Mouse (Mus musculus) lung, embryonic 16.5 days (tissue): ENCODE measurements around the gene Ubald1. TPM values are rescaled to one million over a fixed set of nuclear protein-coding genes. Genes with fewer than 3 reads are reported as not detected.
A peak's percentile ranks its signal among the peaks of the same experiment; 100 is the strongest.

Experiments used
- ATAC-seq: fragments of 200-750 bp; cut with Nextera tagmentation; 2 replicates; pipeline ENCODE4 v1.8.0; 2017; ENCODE audit warnings: low read depth, mild to moderate bottlenecking, moderate library complexity
- H3K27ac ChIP-seq: fragments of 300-500 bp; sonication (generic); 2 replicates; pipeline ENCODE4 v1.5.1; 2014; ENCODE audit warnings: mild to moderate bottlenecking, control low read depth, low read length
- H3K27me3 ChIP-seq: fragments of 300-500 bp; sonication (generic); 2 replicates; pipeline ENCODE4 v1.6.1; 2014; ENCODE audit warnings: low read depth, low read length, mixed read lengths; ENCODE audit not compliant: control insufficient read depth, insufficient read depth
- H3K36me3 ChIP-seq: fragments of 300-500 bp; sonication (generic); 2 replicates; pipeline ENCODE4 v1.6.1; 2014; ENCODE audit warnings: low read length; ENCODE audit not compliant: control insufficient read depth, insufficient read depth
- H3K4me1 ChIP-seq: fragments of 300-500 bp; sonication (generic); replicated peaks from 2 replicates; pipeline ENCODE4 v1.6.1; 2014; ENCODE audit warnings: low read length, mixed read lengths; ENCODE audit not compliant: control insufficient read depth, insufficient read depth
- H3K4me2 ChIP-seq: fragments of 300-500 bp; sonication (generic); 2 replicates; pipeline ENCODE4 v1.6.1; 2014; ENCODE audit warnings: low read depth, low read length, control low read depth
- H3K4me3 ChIP-seq: fragments of 300-500 bp; sonication (generic); 2 replicates; pipeline ENCODE4 v1.5.1; 2014; ENCODE audit warnings: mild to moderate bottlenecking, low read length, control low read depth
- H3K9ac ChIP-seq: fragments of 300-500 bp; sonication (generic); 2 replicates; pipeline ENCODE4 v1.6.1; 2014; ENCODE audit warnings: low read length, control low read depth
- H3K9me3 ChIP-seq: fragments of 300-500 bp; sonication (generic); 2 replicates; pipeline ENCODE4 v1.6.1; 2016; ENCODE audit warnings: low read length; ENCODE audit not compliant: control insufficient read depth
- WGBS: fragments of 180-500 bp; shearing (Covaris S2); extraction: QIAGEN DNeasy Blood & Tissue Kit; methylation state at CpG from one replicate; pipeline ENCODE4 v1.1.7; 2014; 5-methylcytosine and 5-hydroxymethylcytosine counted together
- polyA plus RNA-seq: library from polyadenylated mRNA; unstranded; fragments of >200 nt; fragmentation: Nextera tagmentation; extraction: Ambion mirVana; gene quantifications from 2 replicates; pipeline ENCODE4 v1.2.1, GENCODE M21; 2015

Gene Ubald1
- polyA plus RNA-seq, 1 experiment from 2014 or later, result 43.1 TPM

DNA sequence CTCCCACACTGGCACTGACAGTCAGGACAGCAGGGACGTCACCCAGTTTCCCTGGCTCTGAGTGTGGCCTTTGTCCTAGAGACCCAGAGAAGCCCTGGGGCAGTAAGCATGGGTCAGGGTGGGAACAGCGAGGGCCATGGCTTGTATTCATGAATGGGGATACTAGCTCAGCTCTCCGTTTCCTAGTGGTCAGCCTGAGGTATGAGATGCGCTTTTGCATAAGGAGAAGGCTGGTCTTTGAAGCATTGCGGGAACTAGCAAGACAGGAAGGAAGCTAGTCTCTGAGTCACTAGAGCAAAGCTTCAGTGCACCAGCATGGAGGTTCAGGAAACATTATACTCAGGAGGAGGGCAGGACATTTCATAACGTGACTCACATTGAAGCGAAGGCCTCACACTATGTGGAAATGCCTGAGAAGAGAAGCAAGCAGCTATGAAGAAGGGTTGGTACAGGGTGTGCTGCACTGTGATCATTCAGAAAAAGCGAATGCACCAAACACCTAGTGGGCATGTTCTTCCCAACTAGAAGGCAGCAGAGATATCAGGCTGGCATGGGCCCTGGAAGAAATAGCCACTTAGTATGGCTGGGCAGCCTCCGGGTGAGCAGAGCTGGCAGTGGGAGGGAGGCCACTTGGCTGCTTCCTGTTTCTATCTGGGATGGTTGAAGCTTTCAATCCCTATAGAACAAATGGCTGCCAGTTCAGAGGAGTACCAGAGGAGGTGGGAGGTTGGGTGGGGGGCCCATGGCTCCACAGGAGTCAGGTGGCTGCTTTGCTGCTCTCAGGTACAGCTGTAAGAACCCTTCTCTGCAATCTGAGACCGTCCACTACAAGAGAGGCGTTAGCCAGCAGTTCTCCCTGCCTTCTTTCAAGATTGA lies 33.0 kb upstream of the Ubald1 start:
- Histone ChIP-seq H3K4me3 (no peak overlapping the region), H3K4me2 (no peak overlapping the region), H3K4me1 (peaks cover 5% of the 10 kb centered on the region), H3K27ac (peak overlapping the region; percentile 71), H3K36me3 (peaks cover 35% of the 10 kb centered on the region), H3K27me3 (no peaks in the 10 kb centered on the region), H3K9ac (0 out of 2 replicates have a peak overlapping the region, but pooled peaks have one; percentile 17), H3K9me3 (no peaks in the 10 kb centered on the region)
- peak; percentile 15; the same call in 1 of the 2 replicates for ATAC-seq
- 53% methylated on average over 11 of the region's 11 CpGs for WGBS

DNA sequence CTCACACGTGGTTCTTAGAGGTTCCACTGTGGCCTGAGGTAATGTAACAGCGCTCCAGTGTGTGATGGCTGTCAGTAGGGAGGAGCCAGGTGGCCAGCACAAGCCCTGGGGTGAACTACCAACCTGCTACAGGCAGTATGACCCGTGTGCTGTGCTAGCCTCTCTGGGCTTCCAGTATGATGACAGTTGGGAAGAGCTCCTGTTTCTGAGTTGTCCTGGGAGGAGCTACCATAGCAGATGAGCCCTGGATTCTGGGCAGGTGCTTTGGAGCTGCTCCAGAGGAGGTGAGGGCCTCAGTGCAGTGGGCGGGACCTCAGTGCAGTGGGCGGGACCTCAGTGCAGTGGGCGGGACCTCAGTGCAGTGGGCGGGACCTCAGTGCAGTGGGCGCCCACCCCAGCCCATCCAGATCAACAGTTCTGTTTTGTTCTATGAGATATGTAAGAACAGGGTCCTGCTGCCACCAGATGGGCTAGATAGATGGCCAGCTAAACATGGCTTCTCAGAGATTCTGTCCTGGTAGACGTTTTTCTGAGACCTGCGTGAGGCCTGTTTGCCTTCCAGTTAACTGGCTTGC lies 32.0 kb upstream of the Ubald1 start:
- no peaks in the 10 kb centered on the region for H3K9me3 ChIP-seq
- ATAC-seq, result no peak
- WGBS, result 79% methylated on average over 10 of the region's 10 CpGs
- H3K27me3 ChIP-seq, result no peaks in the 10 kb centered on the region
- H3K4me2 ChIP-seq, result no peak overlapping the region
- peaks cover 9% of the 10 kb centered on the region for H3K4me1 ChIP-seq
- peak overlapping the region; percentile 71; the same call in 1 of the 2 replicates for H3K27ac ChIP-seq
- no peak overlapping the region for H3K4me3 ChIP-seq
- H3K9ac ChIP-seq, result no peak overlapping the region; the same call in 1 of the 2 replicates
- peaks cover 35% of the 10 kb centered on the region for H3K36me3 ChIP-seq

- H3K9ac ChIP-seq, result no peak overlapping the region
- no peak for ATAC-seq
- no peak overlapping the region for H3K4me2 ChIP-seq
- H3K27me3 ChIP-seq, result no peaks in the 10 kb centered on the region
- WGBS, result 92% methylated on average over 8 of the region's 8 CpGs
- peaks cover 14% of the 10 kb centered on the region for H3K4me1 ChIP-seq
- no peak overlapping the region for H3K27ac ChIP-seq
- no peaks in the 10 kb centered on the region for H3K9me3 ChIP-seq
- no peak overlapping the region for H3K4me3 ChIP-seq
- peaks cover 22% of the 10 kb centered on the region for H3K36me3 ChIP-seq
Measured at GRCm38 (mm10) chr16:4910758-4911157, 30.6 kb upstream of the Ubald1 start.

DNA sequence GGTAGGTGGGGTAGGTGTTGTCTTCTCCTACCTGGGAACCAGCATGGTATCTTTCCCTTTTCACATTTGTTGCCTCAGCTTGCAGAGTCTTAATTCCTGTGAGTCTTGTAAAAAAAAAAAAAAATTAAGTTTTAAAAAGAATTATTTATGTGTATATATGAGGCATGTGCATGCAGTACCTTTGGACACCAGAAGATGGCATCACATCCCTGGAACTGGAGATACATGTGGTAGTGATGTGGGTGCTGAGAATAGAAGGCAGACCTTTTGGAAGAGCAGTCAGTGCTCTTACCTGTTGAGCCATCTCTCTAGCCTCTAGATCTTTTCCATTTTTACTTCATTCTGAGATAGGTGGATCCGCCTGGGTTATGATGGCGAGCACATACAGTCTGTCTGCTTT lies 29.6 kb upstream of the Ubald1 start:
- H3K4me1 ChIP-seq, result peaks cover 18% of the 10 kb centered on the region
- no peak overlapping the region for H3K4me2 ChIP-seq
- H3K27ac ChIP-seq, result no peak overlapping the region
- WGBS, result 95% methylated on average over 2 of the region's 2 CpGs
- H3K27me3 ChIP-seq, result no peaks in the 10 kb centered on the region
- no peak for ATAC-seq
- no peaks in the 10 kb centered on the region for H3K9me3 ChIP-seq
- peaks cover 17% of the 10 kb centered on the region for H3K36me3 ChIP-seq
- no peak overlapping the region for H3K9ac ChIP-seq
- H3K4me3 ChIP-seq, result no peak overlapping the region

GRCm38 (mm10) chr16:4907972-4908371 lies 27.9 kb upstream of the Ubald1 start:
- H3K4me2 ChIP-seq, result no peak overlapping the region
- WGBS, result 65% methylated on average over 5 of the region's 5 CpGs
- H3K9me3 ChIP-seq, result no peaks in the 10 kb centered on the region
- no peak overlapping the region for H3K27ac ChIP-seq
- H3K4me1 ChIP-seq, result peaks cover 16% of the 10 kb centered on the region
- H3K4me3 ChIP-seq, result no peak overlapping the region
- peaks cover 17% of the 10 kb centered on the region for H3K36me3 ChIP-seq
- no peak overlapping the region for H3K9ac ChIP-seq
- ATAC-seq, result no peak
- no peaks in the 10 kb centered on the region for H3K27me3 ChIP-seq

DNA sequence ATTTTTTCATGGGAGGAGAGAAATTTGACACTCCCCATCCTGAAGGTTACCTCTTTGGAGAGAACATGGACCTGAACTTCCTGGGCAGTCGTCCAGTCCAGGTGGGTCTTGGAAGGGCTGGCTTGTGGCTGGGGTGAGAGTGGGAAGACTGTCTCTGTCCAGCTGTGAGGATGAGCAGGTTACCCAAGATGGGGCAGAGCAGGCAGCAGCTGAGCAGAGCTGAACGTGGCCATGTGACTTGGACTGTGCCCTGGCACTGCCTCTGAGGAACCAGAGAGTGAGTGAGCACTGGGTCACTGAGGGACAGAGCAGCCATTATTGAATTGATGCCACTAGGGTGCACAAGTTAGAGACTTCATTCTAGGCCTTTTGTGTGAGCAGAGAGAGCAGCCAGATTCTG lies 27.3 kb upstream of the Ubald1 start:
- no peak for ATAC-seq
- H3K27me3 ChIP-seq, result no peaks in the 10 kb centered on the region
- H3K4me2 ChIP-seq, result no peak overlapping the region
- H3K27ac ChIP-seq, result peak overlapping the region; percentile 69
- 60% methylated on average over 2 of the region's 2 CpGs for WGBS
- no peak overlapping the region for H3K9ac ChIP-seq
- H3K36me3 ChIP-seq, result peaks cover 17% of the 10 kb centered on the region
- no peak overlapping the region for H3K4me3 ChIP-seq
- H3K4me1 ChIP-seq, result peaks cover 16% of the 10 kb centered on the region
- H3K9me3 ChIP-seq, result no peaks in the 10 kb centered on the region

DNA sequence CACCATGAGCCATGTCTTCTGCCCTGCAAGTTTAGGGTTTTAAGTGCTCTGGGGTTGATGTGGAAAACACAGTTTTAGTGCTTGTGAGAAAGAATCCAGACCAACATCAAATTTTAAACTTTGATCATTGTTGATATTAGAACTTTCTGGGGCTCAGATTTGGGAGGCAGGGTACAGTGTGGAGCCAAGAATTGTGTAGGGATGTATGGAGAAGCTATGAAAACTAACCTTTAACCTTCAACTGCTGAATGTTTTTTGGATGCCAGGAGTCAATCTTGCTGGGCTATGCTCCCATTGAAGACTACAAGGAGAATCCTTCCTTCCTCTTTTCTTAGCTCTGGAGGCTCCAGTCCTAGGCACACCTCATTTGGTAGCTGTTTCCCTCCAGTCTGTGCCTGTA lies 26.4 kb upstream of the Ubald1 start:
- peak; percentile 79 for ATAC-seq
- no peak overlapping the region for H3K9ac ChIP-seq
- no peaks in the 10 kb centered on the region for H3K9me3 ChIP-seq
- H3K36me3 ChIP-seq, result peaks cover 13% of the 10 kb centered on the region
- peaks cover 16% of the 10 kb centered on the region for H3K4me1 ChIP-seq
- H3K4me2 ChIP-seq, result no peak overlapping the region
- H3K4me3 ChIP-seq, result no peak overlapping the region
- H3K27ac ChIP-seq, result peak overlapping the region; percentile 84
- no peaks in the 10 kb centered on the region for H3K27me3 ChIP-seq

- Histone ChIP-seq H3K36me3 (peaks cover 7% of the 10 kb centered on the region), H3K4me1 (peaks cover 16% of the 10 kb centered on the region), H3K4me2 (no peak overlapping the region), H3K9me3 (no peaks in the 10 kb centered on the region), H3K4me3 (no peak overlapping the region), H3K27me3 (no peaks in the 10 kb centered on the region), H3K9ac (no peak overlapping the region), H3K27ac (peak overlapping the region; percentile 84)
- ATAC-seq, result no peak
- 26% methylated on average over 1 of the region's 1 CpGs for WGBS
Measured at GRCm38 (mm10) chr16:4905591-4905990, 25.5 kb upstream of the Ubald1 start.

DNA sequence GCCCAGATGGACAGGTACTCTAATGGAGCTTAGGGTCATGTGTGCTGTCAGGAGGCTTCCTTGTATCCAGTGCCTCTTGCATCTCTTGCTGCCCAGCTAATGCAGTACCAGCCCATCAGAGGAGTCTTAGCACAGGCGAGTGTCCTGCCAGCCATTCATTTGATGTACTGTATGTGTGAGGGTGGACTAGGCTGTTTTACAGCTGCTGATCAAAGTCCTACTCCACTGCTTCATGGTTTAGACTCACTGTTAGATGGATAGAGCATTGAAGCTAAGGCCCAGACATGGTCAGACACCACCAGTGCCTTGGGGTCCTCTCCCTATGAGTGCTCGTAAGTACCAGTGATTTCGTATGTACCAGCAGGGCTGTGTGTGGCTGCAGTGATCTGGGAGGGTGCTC lies 24.8 kb upstream of the Ubald1 start:
- peaks cover 16% of the 10 kb centered on the region for H3K4me1 ChIP-seq
- no peaks in the 10 kb centered on the region for H3K27me3 ChIP-seq
- no peak overlapping the region for H3K4me3 ChIP-seq
- ATAC-seq, result no peak
- peak overlapping the region; percentile 84 for H3K27ac ChIP-seq
- no peaks in the 10 kb centered on the region for H3K9me3 ChIP-seq
- 83% methylated on average over 3 of the region's 3 CpGs for WGBS
- H3K4me2 ChIP-seq, result no peak overlapping the region
- H3K9ac ChIP-seq, result no peak overlapping the region
- H3K36me3 ChIP-seq, result peaks cover 6% of the 10 kb centered on the region
